Mouse (Mus musculus): Measurements from ENCODE around the gene Klhdc7b.

Klhdc7b gene

GRCm38 (mm10) chr15:89384617-89385016, at the start of gene Klhdc7b:
TSS of gene Klhdc7b (plus strand) at chr15:89384917.
- DNase-seq (ENCODE audit: low read depth, low spot score), result no peak

- no peak for DNase-seq (ENCODE audit: low read depth, low spot score)
Measured at GRCm38 (mm10) chr15:89336422-89336821, 48.3 kb upstream of the Klhdc7b start.

GRCm38 (mm10) chr15:89339696-89340095, 45.0 kb upstream of the Klhdc7b start:
- no peak for DNase-seq (ENCODE audit: low read depth, low spot score)

GRCm38 (mm10) chr15:89340136-89340535, 44.6 kb upstream of the Klhdc7b start:
- no peak for DNase-seq (ENCODE audit: low read depth, low spot score)

GRCm38 (mm10) chr15:89341678-89342077, 43.0 kb upstream of the Klhdc7b start:
- DNase-seq (ENCODE audit: low read depth, low spot score), result no peak

GRCm38 (mm10) chr15:89343325-89343724, 41.4 kb upstream of the Klhdc7b start:
- DNase-seq (ENCODE audit: low read depth, low spot score), result peak; percentile 19

- DNase-seq (ENCODE audit: low read depth, low spot score), result no peak
Measured at GRCm38 (mm10) chr15:89350447-89350846, 34.3 kb upstream of the Klhdc7b start.

GRCm38 (mm10) chr15:89351302-89351701, 33.4 kb upstream of the Klhdc7b start:
- no peak for DNase-seq (ENCODE audit: low read depth, low spot score)

GRCm38 (mm10) chr15:89352054-89352453, 32.7 kb upstream of the Klhdc7b start:
- DNase-seq (ENCODE audit: low read depth, low spot score), result no peak

- DNase-seq (ENCODE audit: low read depth, low spot score), result no peak
Measured at GRCm38 (mm10) chr15:89352795-89353194, 31.9 kb upstream of the Klhdc7b start.

- no peak for DNase-seq (ENCODE audit: low read depth, low spot score)
Measured at GRCm38 (mm10) chr15:89353837-89354236, 30.9 kb upstream of the Klhdc7b start.

- DNase-seq (ENCODE audit: low read depth, low spot score), result no peak
Measured at GRCm38 (mm10) chr15:89354455-89354854, 30.3 kb upstream of the Klhdc7b start.

- peak; percentile 97 for DNase-seq (ENCODE audit: low read depth, low spot score)
Measured at GRCm38 (mm10) chr15:89355241-89356187, 29.2 kb upstream of the Klhdc7b start, which contains the start of the genes Lmf2 and Ncaph2. TSS of gene Lmf2 (minus strand) at chr15:89355659. TSS of gene Ncaph2 (plus strand) at chr15:89355719.

- DNase-seq (ENCODE audit: low read depth, low spot score), result peak; percentile 76
Measured at GRCm38 (mm10) chr15:89356372-89356771, 28.3 kb upstream of the Klhdc7b start.

GRCm38 (mm10) chr15:89358784-89359183, 25.9 kb upstream of the Klhdc7b start:
- no peak for DNase-seq (ENCODE audit: low read depth, low spot score)

- no peak for DNase-seq (ENCODE audit: low read depth, low spot score)
Measured at GRCm38 (mm10) chr15:89363051-89363450, 21.7 kb upstream of the Klhdc7b start.

- no peak for DNase-seq (ENCODE audit: low read depth, low spot score)
Measured at GRCm38 (mm10) chr15:89365141-89365551, 19.6 kb upstream of the Klhdc7b start.

- no peak for DNase-seq (ENCODE audit: low read depth, low spot score)
Measured at GRCm38 (mm10) chr15:89372068-89372467, 12.6 kb upstream of the Klhdc7b start.

- DNase-seq (ENCODE audit: low read depth, low spot score), result no peak
Measured at GRCm38 (mm10) chr15:89372536-89372935, 12.2 kb upstream of the Klhdc7b start.

GRCm38 (mm10) chr15:89373027-89373761, 11.5 kb upstream of the Klhdc7b start:
- DNase-seq (ENCODE audit: low read depth, low spot score), result peak; percentile 91

- peak; percentile 88 for DNase-seq (ENCODE audit: low read depth, low spot score)
Measured at GRCm38 (mm10) chr15:89373762-89374248, 10.9 kb upstream of the Klhdc7b start, which contains the start of gene Sco2. TSS of gene Sco2 (minus strand) at chr15:89373846.

- DNase-seq (ENCODE audit: low read depth, low spot score), result no peak
Measured at GRCm38 (mm10) chr15:89374340-89374739, 10.4 kb upstream of the Klhdc7b start.
